Mouse (Mus musculus): ENCODE results near the gene Etl4.

- TF ChIP-seq CTCF (IDR thresholded peaks at IDR 0.05; ENCODE audit: low read depth) (no peak), EP300 (IDR thresholded peaks at IDR 0.05; ENCODE audit: low read depth) (no peak)
Observed at GRCm38 (mm10) chr2:20167073-20167472, 257.5 kb downstream of the Etl4 start.

Measured in liver, embryonic 14.5 days (tissue).